Mouse (Mus musculus): ENCODE data around the gene Gng12. TPM values are rescaled to one million over a fixed set of nuclear protein-coding genes. Genes with fewer than 3 reads are reported as not detected.

Gene Gng12
- polyA plus RNA-seq, 1 experiment from 2014 or later: 101 TPM

Other genes with a start within 250 kb of the Gng12 start
- not detected in 2 replicates for gene Vmn1r35, start 210.5 kb upstream of the Gng12 start, polyA plus RNA-seq (2015; fragmentation: Nextera tagmentation; extraction: Ambion mirVana)
- gene Vmn1r36, start 177.2 kb upstream of the Gng12 start, polyA plus RNA-seq (2015; fragmentation: Nextera tagmentation; extraction: Ambion mirVana): not detected in 2 replicates
- not detected in 2 replicates for gene Vmn1r37, start 167.0 kb upstream of the Gng12 start, polyA plus RNA-seq (2015; fragmentation: Nextera tagmentation; extraction: Ambion mirVana)
- not detected in 2 replicates for gene Vmn1r38, start 113.8 kb upstream of the Gng12 start, polyA plus RNA-seq (2015; fragmentation: Nextera tagmentation; extraction: Ambion mirVana)
- gene Vmn1r39, start 85.8 kb upstream of the Gng12 start, polyA plus RNA-seq (2015; fragmentation: Nextera tagmentation; extraction: Ambion mirVana): not detected in 2 replicates
- 16.6 and 18.9 TPM in 2 replicates for gene Gadd45a, start 141.1 kb downstream of the Gng12 start, polyA plus RNA-seq (2015; fragmentation: Nextera tagmentation; extraction: Ambion mirVana)